Mouse (Mus musculus): ENCODE results near the gene Hoxa13.

Hoxa13 gene

DNA sequence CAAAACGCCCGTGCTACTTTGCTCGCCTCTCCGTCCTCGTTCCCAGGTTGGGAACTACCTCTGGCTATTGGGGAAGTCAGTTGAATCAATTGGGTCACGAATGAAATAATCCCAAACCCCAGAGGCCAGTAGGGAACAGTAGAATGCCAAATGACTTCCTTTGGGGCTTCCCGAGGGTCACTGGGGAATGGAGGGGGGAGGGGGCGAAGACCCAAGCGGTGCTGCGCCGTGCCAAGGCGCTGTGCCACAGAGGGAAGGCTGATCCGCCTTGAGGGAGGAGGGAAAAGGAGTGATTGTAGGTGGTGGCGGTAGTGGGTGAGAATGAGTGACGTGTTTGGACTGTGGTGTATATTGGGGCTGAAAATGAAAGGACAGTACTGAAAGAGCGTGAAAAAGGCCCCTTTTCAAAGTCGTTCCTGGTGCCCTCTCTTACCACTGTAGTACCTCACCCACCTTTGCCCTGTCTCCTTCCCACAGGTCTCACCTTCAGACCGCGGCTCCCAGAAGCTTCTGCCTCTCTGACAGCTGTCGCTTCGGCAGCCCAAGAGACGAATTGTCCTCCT is 48.0 kb downstream of the Hoxa13 start:
- no peak for ATAC-seq (ENCODE audit: low TSS enrichment)

DNA sequence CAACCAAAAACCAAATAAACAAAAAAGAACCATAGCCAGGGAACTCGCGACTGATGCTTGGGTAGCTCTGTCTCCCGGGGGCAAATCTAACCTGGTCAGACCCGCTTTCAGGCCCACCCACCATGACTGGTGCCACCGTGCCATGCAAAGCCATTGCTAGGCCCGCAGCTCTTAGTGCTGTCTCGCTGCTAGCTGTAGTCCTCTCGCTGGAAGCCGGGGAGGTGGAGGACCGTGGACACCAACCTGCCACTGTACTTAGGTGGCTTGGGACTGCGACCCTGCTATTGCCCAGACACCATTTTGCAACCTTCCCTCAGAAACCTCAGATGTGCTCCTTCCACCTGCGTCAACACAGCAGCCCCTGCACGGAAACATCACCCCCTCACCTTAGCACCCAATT is 48.7 kb downstream of the Hoxa13 start:
- ATAC-seq (ENCODE audit: low TSS enrichment) = no peak

DNA sequence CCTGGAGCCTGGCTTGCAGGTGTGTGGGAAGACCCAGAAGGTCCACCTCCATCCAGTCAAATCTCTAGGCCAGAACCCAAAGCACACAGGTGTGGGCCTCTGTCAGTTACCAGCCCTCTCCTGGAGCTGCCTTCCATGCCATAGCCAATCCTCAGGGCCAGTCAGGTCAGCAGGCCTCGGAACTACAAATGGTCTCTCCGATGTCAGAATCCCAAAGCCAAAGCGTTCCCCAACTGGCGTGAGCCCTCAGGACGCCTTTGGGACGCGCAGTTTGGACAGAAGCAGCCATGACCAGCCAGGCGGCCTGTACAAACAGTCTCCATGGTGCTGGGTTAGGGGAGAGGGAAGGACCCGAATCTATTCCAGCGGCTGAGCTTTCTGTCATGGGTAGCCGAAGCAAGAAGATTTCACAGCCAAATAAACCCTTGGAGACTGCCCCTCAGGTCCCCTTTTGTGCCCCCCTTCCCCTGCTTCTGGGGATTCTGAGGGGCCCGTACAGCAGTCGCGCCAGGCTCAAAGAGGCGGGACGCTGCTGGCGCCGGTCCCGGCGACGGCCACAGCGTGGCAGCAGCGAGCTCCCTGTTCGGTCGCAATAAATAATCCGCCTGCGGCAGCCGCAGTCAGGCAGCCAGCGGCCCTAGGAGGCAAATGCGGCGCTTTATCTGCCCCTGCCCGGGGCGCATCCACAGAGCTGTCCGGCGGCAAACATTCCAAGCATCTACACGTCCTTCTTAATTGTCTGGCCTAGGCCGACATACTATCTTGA is 49.3 kb downstream of the Hoxa13 start:
- ATAC-seq (ENCODE audit: low TSS enrichment) = peak; percentile 50

DNA sequence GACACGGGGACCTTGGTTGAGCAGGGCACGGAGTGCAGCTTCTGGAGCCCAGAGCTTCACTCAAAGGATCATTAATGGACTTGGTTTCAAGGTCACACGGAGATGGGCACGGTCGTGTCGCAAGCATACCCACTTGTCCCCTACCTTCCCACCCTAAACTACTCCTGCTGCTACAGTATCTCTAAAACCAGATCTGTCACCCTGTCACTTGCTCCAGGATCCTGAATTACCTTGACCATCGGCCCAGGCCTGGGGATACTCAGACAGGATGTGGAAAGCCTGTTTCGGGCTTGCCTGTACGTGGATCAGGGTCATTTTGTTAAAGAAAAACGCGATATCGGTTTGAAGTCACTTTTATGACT is 51.0 kb downstream of the Hoxa13 start:
- ATAC-seq (ENCODE audit: low TSS enrichment) = no peak

DNA sequence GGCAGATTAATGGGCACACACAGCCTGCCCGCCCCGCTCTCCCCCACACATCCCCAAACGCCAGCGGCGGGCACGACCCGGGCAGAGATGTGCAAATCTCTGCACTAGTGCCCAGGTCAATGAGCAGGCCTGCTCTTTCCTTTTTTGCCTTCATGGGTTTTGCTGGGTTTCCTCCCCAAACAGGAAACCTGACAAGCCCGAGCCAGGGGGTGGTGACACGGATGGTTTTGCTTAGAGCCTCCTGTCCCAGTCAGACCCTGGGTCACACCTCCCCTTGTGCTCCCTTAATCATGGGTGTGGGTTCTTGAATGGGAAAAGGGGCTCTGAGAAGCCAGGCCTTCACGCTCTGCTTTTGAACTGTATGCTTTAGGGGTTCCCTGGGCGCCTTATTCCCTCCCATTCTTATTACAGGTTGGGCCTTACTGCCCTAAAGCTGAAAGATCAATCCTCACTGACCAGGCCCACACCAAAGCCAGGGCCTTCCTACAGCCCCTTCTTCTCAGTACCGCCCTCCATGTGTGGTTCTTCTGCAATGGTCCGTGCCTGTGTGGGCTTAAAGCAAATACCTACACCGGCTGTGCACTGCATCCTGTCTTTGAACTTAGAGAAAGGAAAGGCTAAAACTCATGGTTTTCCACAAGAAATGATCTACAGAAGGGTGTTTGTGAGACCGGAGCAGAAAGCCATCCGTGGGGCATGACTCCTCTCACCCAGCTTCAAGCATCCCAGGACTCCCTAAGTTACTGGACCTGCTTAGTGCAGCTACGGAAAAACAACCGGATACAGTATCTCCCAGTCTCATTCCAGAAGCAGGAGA is 51.6 kb downstream of the Hoxa13 start:
- ATAC-seq (ENCODE audit: low TSS enrichment) = no peak

DNA sequence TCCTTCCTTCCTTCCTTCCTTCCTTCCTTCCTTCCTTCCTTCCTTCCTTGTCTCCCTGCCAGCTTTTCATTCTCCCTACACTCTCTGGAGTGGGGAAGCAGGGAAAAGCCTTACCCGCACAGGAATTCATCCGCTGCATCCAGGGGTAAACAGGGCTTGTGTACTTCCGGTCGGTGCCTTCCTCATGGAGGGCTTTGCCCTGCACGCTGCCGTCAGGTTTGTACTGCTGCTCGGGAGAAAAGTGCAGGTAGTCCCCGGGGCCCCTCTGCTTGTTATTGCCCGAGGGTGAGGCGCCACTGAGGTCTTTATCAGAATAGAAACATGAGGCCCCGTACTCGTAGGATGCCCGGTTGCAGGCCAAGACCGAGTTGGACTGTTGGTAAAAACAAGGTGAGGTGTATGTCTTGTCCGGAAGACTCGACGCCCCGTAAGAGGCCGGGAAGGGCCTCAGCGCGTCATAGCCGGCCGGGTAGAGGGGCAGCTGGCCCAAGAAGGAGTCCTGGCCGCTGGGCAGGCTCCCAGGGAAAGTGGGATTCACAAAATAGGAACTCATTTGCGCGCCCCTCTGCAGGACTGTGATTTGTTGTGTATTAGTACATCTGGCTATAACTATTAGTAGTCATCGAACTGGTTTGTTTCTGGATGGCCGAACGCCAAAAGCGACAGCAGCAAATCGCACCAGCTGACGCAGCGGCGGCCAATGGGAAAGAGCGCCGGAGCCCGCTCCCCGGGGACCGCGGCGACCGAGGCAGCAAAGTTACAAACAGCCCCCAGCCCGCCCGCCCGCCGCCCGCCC is 52.4 kb downstream of the Hoxa13 start, which contains the start of gene Hoxa6:
TSS of gene Hoxa6 (minus strand) at position 651 of the 796 bp plus-strand sequence.
- no peak for ATAC-seq (ENCODE audit: low TSS enrichment)
